Mouse (Mus musculus) C2C12 (cell line): ENCODE data around the gene Mcfd2. TPM values are rescaled to one million over a fixed set of nuclear protein-coding genes. Genes with fewer than 3 reads are reported as not detected.

Experiments
- H3K27me3 ChIP-seq: one replicate; pipeline ENCODE4 v1.6.1; 2011; ENCODE audit not compliant: control insufficient read depth, insufficient read depth, insufficient read length
- H3K36me3 ChIP-seq: one replicate; pipeline ENCODE4 v1.6.1; 2011; ENCODE audit not compliant: control insufficient read depth, insufficient read depth
- H3K4me3 ChIP-seq: one replicate; pipeline ENCODE4 v1.5.1; 2011; ENCODE audit warnings: mild to moderate bottlenecking, control low read depth; ENCODE audit not compliant: poor library complexity, insufficient read depth, severe bottlenecking
- H3K79me2 ChIP-seq: one replicate; pipeline ENCODE4 v1.6.1; 2011; ENCODE audit not compliant: control insufficient read depth, insufficient read depth
- H3K79me3 ChIP-seq: one replicate; pipeline ENCODE4 v1.6.1; 2011; ENCODE audit warnings: low read depth, control low read depth
- H3ac ChIP-seq: one replicate; pipeline ENCODE3; 2011; ENCODE audit warnings: low read depth; ENCODE audit not compliant: control insufficient read depth, insufficient read length
- CEBPB ChIP-seq: IDR thresholded peaks from one replicate; pipeline ENCODE4 v1.6.1; 2011; ENCODE audit warnings: low read depth, mild to moderate bottlenecking, control low read depth, moderate library complexity
- CTCF ChIP-seq: IDR thresholded peaks from one replicate; pipeline ENCODE4 v1.5.1; 2011; ENCODE audit not compliant: control insufficient read depth, insufficient read depth, insufficient read length
- FOSL1 ChIP-seq: IDR thresholded peaks from one replicate; pipeline ENCODE4 v1.8.0; 2011; ENCODE audit warnings: mild to moderate bottlenecking, low read length; ENCODE audit not compliant: poor library complexity, insufficient read depth, severe bottlenecking
- MAX ChIP-seq: IDR thresholded peaks from one replicate; pipeline ENCODE4 v1.6.1; 2011; ENCODE audit warnings: mild to moderate bottlenecking, control low read depth
- MYOD1 ChIP-seq: IDR thresholded peaks from one replicate; pipeline ENCODE4 v1.6.1; 2011; ENCODE audit warnings: low read depth; ENCODE audit not compliant: control insufficient read depth, insufficient read length
- MYOG ChIP-seq: IDR thresholded peaks from one replicate; pipeline ENCODE4 v1.6.1; 2011; ENCODE audit not compliant: control insufficient read depth, insufficient read length; ENCODE audit errors: extremely low read depth
- USF1 ChIP-seq: IDR thresholded peaks from one replicate; pipeline ENCODE4 v1.6.1; 2011; ENCODE audit warnings: low read depth, mild to moderate bottlenecking, control low read depth, moderate library complexity
- polyA plus RNA-seq: library from polyadenylated mRNA; unstranded; fragments of >200 nt; fragmentation: generic; extraction: Trizol; gene quantifications from one replicate; pipeline ENCODE4 v1.2.1, GENCODE M21; 2012; ENCODE audit warnings: missing spikeins

The Mcfd2 gene
- polyA plus RNA-seq, 1 experiment: 43.1 TPM

DNA sequence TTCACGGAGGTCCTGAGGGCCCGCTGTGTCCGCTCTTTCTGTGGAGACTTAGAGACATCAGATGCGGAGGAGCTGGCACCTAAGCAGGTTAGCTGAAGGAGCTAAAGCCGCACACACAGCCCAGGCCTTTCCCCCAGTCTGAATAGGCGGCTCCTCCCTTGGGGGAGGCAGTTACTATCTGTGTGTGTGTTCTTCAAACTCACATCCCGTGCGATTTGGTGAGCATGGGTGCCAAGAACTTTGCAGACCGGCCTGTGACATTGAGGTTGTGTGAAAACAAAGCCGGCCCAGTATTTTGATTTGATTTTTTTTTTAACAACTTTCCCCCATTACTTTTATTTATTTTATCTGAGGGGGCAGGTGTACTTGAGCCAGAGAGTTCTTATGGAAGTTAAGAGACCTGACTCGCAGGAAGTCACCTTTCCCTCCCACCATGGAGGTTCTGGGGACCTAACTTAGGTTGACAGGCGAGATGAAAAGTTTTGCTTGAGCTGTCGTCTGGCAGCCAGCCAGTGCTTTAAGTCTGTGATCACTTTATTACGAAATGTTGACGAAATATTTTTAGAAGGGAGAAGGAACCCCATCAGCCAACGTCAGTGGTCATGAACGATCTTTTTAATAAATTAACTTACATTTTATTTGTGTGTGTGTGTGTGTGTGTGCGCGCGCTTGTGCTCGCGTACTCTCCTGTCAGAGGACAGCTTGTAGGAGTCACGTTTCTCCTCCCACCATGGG is 20.2 kb upstream of the Mcfd2 start:
- Histone ChIP-seq H3K36me3 (no peaks in the 10 kb centered on the region), H3K4me3 (no peak overlapping the region), H3K79me2 (no peaks in the 10 kb centered on the region), H3K79me3 (no peaks in the 10 kb centered on the region), H3K27me3 (no peaks in the 10 kb centered on the region), H3ac (no peak overlapping the region)
- TF ChIP-seq CTCF (no peak), MYOG (no peak), CEBPB (no peak), MYOD1 (no peak), MAX (no peak)

DNA sequence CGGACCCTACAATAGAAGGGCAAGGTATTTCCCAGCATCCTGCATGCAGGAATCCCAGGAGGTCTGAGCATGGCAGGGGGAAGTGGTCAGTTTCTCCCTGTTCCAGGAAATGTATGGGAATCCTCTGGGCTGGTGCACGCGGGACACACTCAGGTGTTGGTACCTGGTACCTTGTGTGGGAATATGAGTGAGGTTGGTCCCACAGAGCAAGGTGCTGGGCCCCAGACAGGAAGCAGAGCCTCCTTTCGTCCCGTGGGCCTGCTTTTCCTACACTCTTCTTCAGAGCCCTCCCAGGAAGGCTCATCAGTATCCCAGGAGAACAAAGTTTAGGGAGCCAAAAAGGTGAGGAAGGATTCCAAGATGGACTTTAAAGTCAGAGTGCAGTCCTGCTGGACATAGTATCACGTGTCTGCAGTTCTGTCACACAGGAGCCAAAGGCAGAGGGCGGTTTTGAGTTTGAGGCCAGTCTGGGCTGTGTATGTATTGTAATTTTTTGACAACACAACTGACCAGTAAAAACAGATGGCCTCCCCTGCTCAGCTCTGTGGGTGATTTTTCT is 18.8 kb upstream of the Mcfd2 start:
- Histone ChIP-seq H3K79me2 (no peaks in the 10 kb centered on the region), H3K4me3 (no peak overlapping the region), H3K27me3 (no peaks in the 10 kb centered on the region), H3K36me3 (no peaks in the 10 kb centered on the region), H3K79me3 (no peaks in the 10 kb centered on the region), H3ac (no peak overlapping the region)
- TF ChIP-seq CEBPB (no peak), FOSL1 (no peak), MYOG (no peak)

DNA sequence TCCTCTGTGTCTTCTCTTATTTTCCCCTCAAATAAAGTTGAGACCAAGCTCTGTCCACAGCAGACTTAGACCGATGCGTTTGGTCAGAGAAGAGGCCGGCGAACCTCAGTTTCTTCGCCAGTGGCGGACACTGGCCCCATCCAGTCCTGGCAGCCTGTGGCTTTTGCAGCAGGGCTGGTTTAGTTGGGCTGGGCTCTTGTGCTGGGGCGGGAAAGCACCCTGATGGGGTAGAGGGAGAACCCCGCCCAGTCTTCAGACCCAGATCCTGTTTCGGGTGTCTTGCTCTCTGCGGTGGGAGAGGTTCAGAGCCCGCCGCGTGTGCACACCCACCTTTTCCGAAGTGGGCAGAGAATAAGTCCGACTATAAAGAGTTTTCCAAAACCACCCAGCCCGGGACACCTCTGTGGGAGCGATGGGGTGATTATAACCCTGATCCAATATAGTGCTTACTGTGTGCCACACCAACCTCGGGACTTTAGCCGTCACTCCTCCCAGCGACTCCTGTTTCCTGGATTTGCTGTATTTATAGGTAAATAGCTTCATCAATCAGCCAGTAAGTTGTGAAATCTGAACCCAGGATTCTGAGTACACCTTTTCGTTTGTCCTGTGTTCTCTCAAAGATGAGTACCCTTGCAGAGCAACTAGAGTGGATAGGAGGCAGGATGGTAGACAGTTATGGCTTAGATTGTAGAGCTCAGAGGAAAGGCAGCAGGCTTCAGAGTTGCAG is 18.2 kb upstream of the Mcfd2 start:
- Histone ChIP-seq H3K36me3 (no peaks in the 10 kb centered on the region), H3ac (peak overlapping the region; percentile 63), H3K79me3 (no peaks in the 10 kb centered on the region), H3K4me3 (peak overlapping the region; percentile 55), H3K27me3 (no peaks in the 10 kb centered on the region), H3K79me2 (no peaks in the 10 kb centered on the region)
- TF ChIP-seq MAX: no peak
- TF ChIP-seq FOSL1: no peak
- no peak for TF ChIP-seq USF1
- TF ChIP-seq CEBPB: no peak
- no peak for TF ChIP-seq MYOG
- no peak for TF ChIP-seq MYOD1
- no peak for TF ChIP-seq CTCF

DNA sequence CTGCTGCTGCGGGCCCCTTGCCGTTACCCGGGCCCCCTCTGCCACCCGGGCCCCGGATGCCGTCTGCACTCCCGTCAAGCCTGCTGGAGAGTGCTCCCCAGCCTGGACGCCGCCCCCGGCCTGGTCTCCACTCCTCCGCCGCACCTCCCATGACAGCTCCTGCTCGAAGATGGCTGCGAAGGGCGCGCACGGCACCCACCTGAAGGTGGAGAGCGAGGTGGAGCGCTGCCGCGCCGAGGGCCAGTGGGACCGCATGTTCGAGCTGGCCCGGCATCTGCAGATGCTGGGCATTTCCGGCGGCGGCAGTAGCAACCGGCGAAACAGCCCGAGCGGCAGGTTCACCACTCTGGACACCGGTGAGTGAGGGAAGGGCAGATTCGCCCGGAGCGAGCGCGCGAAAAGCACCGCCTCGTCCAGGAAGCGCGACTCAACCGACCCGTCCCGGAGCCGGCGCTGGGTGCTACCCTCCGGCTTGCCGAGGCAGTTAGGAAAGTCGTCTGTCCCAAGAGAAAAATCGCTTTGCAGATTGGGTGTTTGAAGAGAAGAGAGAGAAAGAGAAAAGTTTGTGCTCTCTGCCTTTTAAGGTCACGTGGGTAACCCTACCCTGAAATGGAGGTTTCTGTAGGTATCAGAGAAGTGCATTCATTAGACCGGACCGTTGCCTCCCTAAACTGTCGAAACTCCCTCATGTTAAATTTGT is 17.5 kb upstream of the Mcfd2 start:
- Histone ChIP-seq H3K36me3 (no peaks in the 10 kb centered on the region), H3K79me2 (no peaks in the 10 kb centered on the region), H3ac (peak overlapping the region; percentile 63), H3K4me3 (peak overlapping the region; percentile 55), H3K79me3 (no peaks in the 10 kb centered on the region), H3K27me3 (no peaks in the 10 kb centered on the region)
- TF ChIP-seq USF1 (peak; percentile 87), CTCF (no peak)

DNA sequence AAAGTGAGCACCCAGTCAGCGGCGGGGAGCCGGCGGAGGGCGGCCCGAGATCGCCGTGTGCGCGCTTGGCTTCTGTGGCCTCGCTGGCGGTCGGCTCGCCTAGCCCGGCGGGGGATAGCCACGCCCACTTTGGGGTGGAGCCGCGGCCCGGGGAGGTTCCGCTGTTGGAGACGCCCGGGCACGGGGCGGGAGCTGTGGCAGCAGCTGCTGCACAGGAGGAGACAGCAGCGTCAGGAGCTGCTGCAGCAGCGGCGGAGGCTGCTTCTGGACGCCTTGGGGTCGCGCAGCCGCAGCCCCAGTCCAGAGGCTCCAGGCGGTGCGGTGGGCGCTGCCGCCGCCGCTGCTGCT is 16.9 kb upstream of the Mcfd2 start, which contains the start of gene Ttc7:
Gene Ttc7 (plus strand): TSS at position 181 of the 348 bp plus-strand sequence.
- Histone ChIP-seq H3K36me3 (no peaks in the 10 kb centered on the region), H3K79me2 (no peaks in the 10 kb centered on the region), H3K4me3 (peak within 1 kb of the TSS; percentile 55), H3K27me3 (no peaks in the 10 kb centered on the region), H3ac (peak within 1 kb of the TSS; percentile 89), H3K79me3 (no peaks in the 10 kb centered on the region)
- TF ChIP-seq MYOD1: peak; percentile 56
- no peak for TF ChIP-seq MYOG

DNA sequence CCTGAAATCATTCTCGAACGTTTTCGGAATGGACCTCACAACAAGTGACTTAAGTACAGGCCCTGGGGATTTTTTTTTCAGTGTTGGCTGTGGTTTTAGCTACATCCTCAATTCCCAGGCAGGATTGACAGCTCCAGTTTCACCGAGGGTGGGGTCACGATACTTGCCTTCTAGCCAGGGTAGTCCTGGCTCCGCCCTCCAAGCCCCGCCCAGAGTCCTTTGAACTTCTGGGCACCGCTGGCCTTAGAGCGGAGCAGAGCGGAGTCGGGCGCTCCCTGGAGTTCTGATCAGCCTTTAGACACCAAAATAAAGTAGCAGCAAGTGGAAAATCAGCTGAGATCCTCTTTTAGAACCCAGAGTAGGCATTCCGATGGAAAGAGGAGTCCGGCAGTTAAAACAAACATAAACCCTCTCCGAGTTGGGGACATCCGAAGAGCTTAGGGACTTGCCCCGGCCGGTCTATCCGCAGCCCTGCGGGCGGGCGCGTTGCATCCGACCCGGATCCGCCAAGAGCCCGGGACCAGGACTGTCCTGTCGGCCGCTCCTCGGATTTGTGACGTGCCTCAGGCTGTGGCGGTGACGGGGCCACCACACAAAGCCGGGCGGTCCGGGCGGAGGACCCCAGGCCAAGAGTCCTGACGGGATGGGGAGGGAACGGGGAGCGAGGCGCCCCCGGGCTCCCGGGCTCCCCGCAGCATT is 16.4 kb upstream of the Mcfd2 start:
- Histone ChIP-seq H3K79me3 (no peaks in the 10 kb centered on the region), H3ac (peak overlapping the region; percentile 89), H3K4me3 (peak overlapping the region; percentile 55), H3K79me2 (no peaks in the 10 kb centered on the region), H3K36me3 (no peaks in the 10 kb centered on the region), H3K27me3 (no peaks in the 10 kb centered on the region)
- TF ChIP-seq CEBPB (no peak), CTCF (no peak), FOSL1 (no peak)
